10 mouse cellular contexts compared by ENCODE assay signal in genomic region chr9:35111446-35111845, GRCm38 (mm10). TPM values are rescaled to one million over a fixed set of nuclear protein-coding genes. Genes with fewer than 3 reads are reported as not detected.
DNase-seq lines count a peak whose midpoint lies in the region; ATAC-seq and TF ChIP-seq lines count a peak whose summit lies in the region.
"Had no signal": no experiment of that assay in that cellular context is flagged by ENCODE, and none has a peak within 500 bp of the region (broad histone marks: within the 10 kb centered on the region; RNA-seq: fewer than 3 reads in every experiment).

No protein-coding gene starts in this region.

- WGBS in forebrain, embryonic 10.5 days: 81% methylated on average over 7 of the region's 7 CpGs
- WGBS in forebrain, embryonic 16.5 days: 76% methylated on average over 7 of the region's 7 CpGs
- 77% methylated on average over 7 of the region's 7 CpGs for WGBS in lung, embryonic 15.5 days
- WGBS in lung, adult 2 months: 80% methylated on average over 7 of the region's 7 CpGs
- 79% methylated on average over 7 of the region's 7 CpGs for WGBS in intestine, embryonic 15.5 days
- 82% methylated on average over 7 of the region's 7 CpGs for WGBS in neural tube, embryonic 15.5 days

- no peak overlapping the region for H3K4me2 ChIP-seq in forebrain, embryonic 16.5 days (ENCODE audit: low read length)
- peak overlapping the region; percentile 20 for H3K4me2 ChIP-seq in lung, embryonic 15.5 days
- H3K4me2 ChIP-seq in intestine, embryonic 15.5 days (replicated peaks): peak overlapping the region; percentile 45
- H3K4me2 ChIP-seq in neural tube, embryonic 15.5 days: peak overlapping the region; percentile 36

- H3K27ac ChIP-seq in forebrain, embryonic 10.5 days: peak overlapping the region; percentile 65
- no peak overlapping the region for H3K27ac ChIP-seq in forebrain, embryonic 16.5 days (ENCODE audit: low read length)
- no peak overlapping the region for H3K27ac ChIP-seq in lung, embryonic 15.5 days
- peak overlapping the region; percentile 18; the same call in 1 of the 2 replicates for H3K27ac ChIP-seq in intestine, embryonic 15.5 days
- H3K27ac ChIP-seq in neural tube, embryonic 15.5 days (replicated peaks): no peak overlapping the region

- DNase-seq in forebrain, embryonic 10.5 days (ENCODE audit: extremely low spot score, low spot score): no peak
- DNase-seq in lung, adult 2 months: no peak
- DNase-seq in ovary, postnatal 10 days (ENCODE audit: low spot score): no peak
- DNase-seq in testis, postnatal 10 days (ENCODE audit: low spot score): no peak
- DNase-seq: cerebellum, adult 8-10 months; kidney, adult 9 months had no signal

- no peak overlapping the region; the same call in 1 of the 2 replicates for H3K9ac ChIP-seq in forebrain, embryonic 16.5 days (replicated peaks; ENCODE audit: low read depth, low read length)
- no peak overlapping the region for H3K9ac ChIP-seq in lung, embryonic 15.5 days
- H3K9ac ChIP-seq in intestine, embryonic 15.5 days: no peak overlapping the region
- H3K9ac ChIP-seq in neural tube, embryonic 15.5 days (replicated peaks): no peak overlapping the region

- peak overlapping the region; percentile 24; the same call in 1 of the 2 replicates for H3K4me3 ChIP-seq in forebrain, embryonic 10.5 days
- H3K4me3 ChIP-seq in forebrain, embryonic 16.5 days (replicated peaks; ENCODE audit: low read length): no peak overlapping the region
- H3K4me3 ChIP-seq in lung, embryonic 15.5 days: 0 out of 2 replicates have a peak overlapping the region, but pooled peaks have one; percentile 1
- no peak overlapping the region for H3K4me3 ChIP-seq in lung, adult 2 months (replicated peaks; ENCODE audit: extremely low read depth, low read depth, low read length)
- H3K4me3 ChIP-seq in intestine, embryonic 15.5 days (replicated peaks): no peak overlapping the region
- H3K4me3 ChIP-seq in neural tube, embryonic 15.5 days (replicated peaks): no peak overlapping the region

- TF ChIP-seq CTCF in lung, adult 2 months (IDR thresholded peaks at IDR 0.05; ENCODE audit: insufficient read depth, low read length): no peak

- no peaks in the 10 kb centered on the region for H3K9me3 ChIP-seq in forebrain, embryonic 10.5 days
- no peaks in the 10 kb centered on the region for H3K9me3 ChIP-seq in forebrain, embryonic 16.5 days (ENCODE audit: control insufficient read depth, low read length)
- H3K9me3 ChIP-seq in lung, embryonic 15.5 days: no peaks in the 10 kb centered on the region
- H3K9me3 ChIP-seq in intestine, embryonic 15.5 days: no peaks in the 10 kb centered on the region
- H3K9me3 ChIP-seq in neural tube, embryonic 15.5 days (replicated peaks): no peaks in the 10 kb centered on the region

- peaks cover 65% of the 10 kb centered on the region for H3K4me1 ChIP-seq in forebrain, embryonic 10.5 days
- H3K4me1 ChIP-seq in forebrain, embryonic 16.5 days (replicated peaks; ENCODE audit: control insufficient read depth, insufficient read depth, low read length): peaks cover 33% of the 10 kb centered on the region
- H3K4me1 ChIP-seq in lung, embryonic 15.5 days: peaks cover 70% of the 10 kb centered on the region
- peaks cover 20% of the 10 kb centered on the region for H3K4me1 ChIP-seq in lung, adult 2 months (ENCODE audit: control insufficient read depth, insufficient read depth, low read length)
- peaks cover 49% of the 10 kb centered on the region for H3K4me1 ChIP-seq in intestine, embryonic 15.5 days (replicated peaks)
- H3K4me1 ChIP-seq in neural tube, embryonic 15.5 days: peaks cover 35% of the 10 kb centered on the region

- no peak for TF ChIP-seq POLR2A in lung, adult 2 months (IDR thresholded peaks at IDR 0.05; ENCODE audit: borderline replicate concordance, extremely low read depth, low read depth, low read length)

- H3K27me3 ChIP-seq in forebrain, embryonic 10.5 days (ENCODE audit: poor library complexity, severe bottlenecking): no peaks in the 10 kb centered on the region
- H3K27me3 ChIP-seq in forebrain, embryonic 16.5 days (replicated peaks; ENCODE audit: control insufficient read depth, insufficient read depth, low read length): no peaks in the 10 kb centered on the region
- no peaks in the 10 kb centered on the region for H3K27me3 ChIP-seq in lung, embryonic 15.5 days
- no peaks in the 10 kb centered on the region for H3K27me3 ChIP-seq in intestine, embryonic 15.5 days (replicated peaks)
- no peaks in the 10 kb centered on the region for H3K27me3 ChIP-seq in neural tube, embryonic 15.5 days (replicated peaks)

- no peaks in the 10 kb centered on the region for H3K36me3 ChIP-seq in forebrain, embryonic 10.5 days (replicated peaks)
- H3K36me3 ChIP-seq in forebrain, embryonic 16.5 days (ENCODE audit: control insufficient read depth, insufficient read depth): no peaks in the 10 kb centered on the region
- no peaks in the 10 kb centered on the region for H3K36me3 ChIP-seq in lung, embryonic 15.5 days
- H3K36me3 ChIP-seq in intestine, embryonic 15.5 days: no peaks in the 10 kb centered on the region
- no peaks in the 10 kb centered on the region for H3K36me3 ChIP-seq in neural tube, embryonic 15.5 days

- ATAC-seq in forebrain, embryonic 16.5 days: no peak
- no peak for ATAC-seq in lung, embryonic 15.5 days (ENCODE audit: borderline replicate concordance, extremely low read depth, low FRiP score, low TSS enrichment)
- ATAC-seq in intestine, embryonic 15.5 days: no peak
- ATAC-seq in neural tube, embryonic 15.5 days (ENCODE audit: low FRiP score): no peak

RNA-seq across cellular contexts. Expression of gene St3gal4, which starts 7.6 kb away (rescaled TPM):
- polyA plus RNA-seq in forebrain, embryonic 10.5 days (2016; fragmentation: Nextera tagmentation; extraction: Ambion mirVana): 14.5 and 15.0 TPM in 2 replicates
- polyA plus RNA-seq in forebrain, embryonic 16.5 days (2015; fragmentation: Nextera tagmentation; extraction: Ambion mirVana): 13.0 and 13.6 TPM in 2 replicates
- polyA plus RNA-seq in lung, embryonic 15.5 days (2015; fragmentation: Nextera tagmentation; extraction: Ambion mirVana): 36.4 and 37.4 TPM in 2 replicates
- polyA plus RNA-seq in lung, adult 2 months (2012; rRNA removed): 18.2 and 18.4 TPM in 2 replicates
- polyA plus RNA-seq in intestine, embryonic 15.5 days (2015; fragmentation: Nextera tagmentation; extraction: Ambion mirVana): 146 and 161 TPM in 2 replicates
- 11.4 and 15.6 TPM in 2 replicates for polyA plus RNA-seq in neural tube, embryonic 15.5 days (2015; fragmentation: Nextera tagmentation; extraction: Ambion mirVana)

Comparison
In these comparisons a context has a peak if more than half of its experiments do, and no peak if none do; other contexts are left out.
1. H3K27ac ChIP-seq: peak in forebrain, embryonic 10.5 days (single experiment) and intestine, embryonic 15.5 days (single experiment); none in forebrain, embryonic 16.5 days (single experiment), lung, embryonic 15.5 days (single experiment) and neural tube, embryonic 15.5 days (single experiment).
2. H3K4me3 ChIP-seq: peak in forebrain, embryonic 10.5 days (single experiment) and lung, embryonic 15.5 days (single experiment); none in forebrain, embryonic 16.5 days (single experiment), lung, adult 2 months (single experiment), intestine, embryonic 15.5 days (single experiment) and neural tube, embryonic 15.5 days (single experiment).